Mouse (Mus musculus): ENCODE results near the gene Mttp.

DNA sequence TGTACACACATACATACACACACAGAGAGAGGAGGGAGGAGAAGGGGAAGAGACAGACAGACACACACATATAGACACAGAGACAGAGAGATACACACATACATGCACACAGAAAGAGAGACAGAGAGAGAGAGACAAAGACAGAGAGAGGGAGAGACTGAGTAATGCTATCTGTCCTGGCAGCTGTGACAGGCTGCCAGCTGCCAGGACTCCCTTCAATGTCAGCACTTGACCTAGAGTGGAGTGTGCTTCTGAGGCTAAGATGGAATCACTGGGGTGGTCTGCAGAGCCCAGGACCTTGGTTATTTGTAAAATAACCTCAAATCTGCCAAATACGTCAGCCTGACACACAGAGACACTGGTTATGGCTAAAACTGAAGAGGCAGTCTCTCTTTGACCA lies 47.0 kb downstream of the Mttp start:
- TF ChIP-seq TAL1 (IDR thresholded peaks at IDR 0.05; ENCODE audit: low read length) = no peak
- no peak for TF ChIP-seq GATA1 (IDR thresholded peaks at IDR 0.05; ENCODE audit: low read length)
